In the genomic region with DNA sequence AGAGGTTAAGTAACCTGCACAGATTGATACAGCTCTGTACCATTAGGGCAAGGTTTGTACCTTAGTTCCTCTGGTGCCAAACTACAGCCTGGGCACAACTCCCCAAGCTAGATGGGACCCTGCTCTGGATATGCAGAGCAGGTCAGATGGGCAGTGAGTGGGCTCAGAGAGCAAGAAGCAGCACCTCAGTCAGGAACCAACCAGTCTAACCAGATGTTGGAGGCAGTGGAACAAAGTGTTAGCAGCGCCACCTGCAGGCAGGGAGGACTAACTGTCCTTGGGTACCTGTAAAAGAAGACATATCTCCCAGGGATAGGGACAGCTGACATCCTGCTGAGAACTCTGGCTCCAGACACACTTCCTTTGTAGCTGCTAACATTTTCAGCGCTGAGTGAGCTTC, we compare ENCODE assay signal across 8 mouse cellular contexts.
DNase-seq lines count a peak whose midpoint lies in the region; ATAC-seq lines count a peak whose summit lies in the region.

No protein-coding gene starts in this region.

- H3K4me3 ChIP-seq in forebrain, embryonic 11.5 days (ENCODE audit: low read depth, low read length): no peak overlapping the region
- H3K4me3 ChIP-seq in forebrain, embryonic 12.5 days (replicated peaks): no peak overlapping the region

- H3K36me3 ChIP-seq in forebrain, embryonic 11.5 days (ENCODE audit: control insufficient read depth, insufficient read depth, low read length): no peaks in the 10 kb centered on the region
- H3K36me3 ChIP-seq in forebrain, embryonic 12.5 days (replicated peaks): no peaks in the 10 kb centered on the region

- no peaks in the 10 kb centered on the region for H3K27me3 ChIP-seq in forebrain, embryonic 11.5 days (ENCODE audit: control insufficient read depth, insufficient read depth, low read length)
- peaks cover 46% of the 10 kb centered on the region for H3K27me3 ChIP-seq in forebrain, embryonic 12.5 days

- no peak for ATAC-seq in forebrain, embryonic 11.5 days (replicated peaks; ENCODE audit: low FRiP score)
- ATAC-seq in forebrain, embryonic 12.5 days (ENCODE audit: low FRiP score): no peak
- ATAC-seq in common myeloid progenitor, adult 5-6 weeks (replicated peaks; ENCODE audit: low read depth, poor library complexity, severe bottlenecking): 0 out of 2 replicates have a peak, but pooled peaks have one; percentile 24
- ATAC-seq in neutrophil, adult 5-6 weeks (ENCODE audit: extremely low read depth, insufficient number of reproducible peaks, low FRiP score, poor library complexity, severe bottlenecking): peak; percentile 39; the same call in 1 of the 2 replicates

- DNase-seq in forebrain, embryonic 11.5 days (ENCODE audit: low spot score): peak; percentile 70
- DNase-seq in B cell, adult 2 months: peak; percentile 89
- DNase-seq in layer of hippocampus, adult 18-20 months (ENCODE audit: low spot score in 2 of 2): no peak
- no peak for DNase-seq in urinary bladder, postnatal 10 days (ENCODE audit: low spot score)
- DNase-seq in neural tube, embryonic 10.5 days (ENCODE audit: extremely low spot score, low spot score): no peak

- no peak overlapping the region for H3K4me2 ChIP-seq in forebrain, embryonic 11.5 days (ENCODE audit: low read depth, low read length, severe bottlenecking)
- no peak overlapping the region for H3K4me2 ChIP-seq in forebrain, embryonic 12.5 days

- H3K4me1 ChIP-seq in forebrain, embryonic 11.5 days (replicated peaks; ENCODE audit: control insufficient read depth, insufficient read depth, low read length): peaks cover 4% of the 10 kb centered on the region; the same call in 1 of the 2 replicates
- H3K4me1 ChIP-seq in forebrain, embryonic 12.5 days: peaks cover 15% of the 10 kb centered on the region

- H3K9ac ChIP-seq in forebrain, embryonic 11.5 days (ENCODE audit: low read length): no peak overlapping the region
- no peak overlapping the region for H3K9ac ChIP-seq in forebrain, embryonic 12.5 days

- no peak overlapping the region for H3K27ac ChIP-seq in forebrain, embryonic 11.5 days (ENCODE audit: low read depth, low read length)
- H3K27ac ChIP-seq in forebrain, embryonic 12.5 days: no peak overlapping the region

- WGBS in forebrain, embryonic 11.5 days: 24% methylated on average over 2 of the region's 2 CpGs
- 30% methylated on average over 2 of the region's 2 CpGs for WGBS in forebrain, embryonic 12.5 days

- no peaks in the 10 kb centered on the region for H3K9me3 ChIP-seq in forebrain, embryonic 11.5 days (ENCODE audit: control insufficient read depth, low read length)
- H3K9me3 ChIP-seq in forebrain, embryonic 12.5 days: no peaks in the 10 kb centered on the region

Comparison
In these comparisons a context has a peak if more than half of its experiments do, and no peak if none do; other contexts are left out.
1. ATAC-seq: peak in common myeloid progenitor, adult 5-6 weeks (single experiment) and neutrophil, adult 5-6 weeks (single experiment); none in forebrain, embryonic 11.5 days (single experiment) and forebrain, embryonic 12.5 days (single experiment).
2. DNase-seq: peak in forebrain, embryonic 11.5 days (single experiment) and B cell, adult 2 months (2 of 2); none in layer of hippocampus, adult 18-20 months (0 of 2), urinary bladder, postnatal 10 days (single experiment) and neural tube, embryonic 10.5 days (single experiment).